Mouse (Mus musculus): ENCODE data around the gene 1810062G17Rik.

Gene 1810062G17Rik

DNA sequence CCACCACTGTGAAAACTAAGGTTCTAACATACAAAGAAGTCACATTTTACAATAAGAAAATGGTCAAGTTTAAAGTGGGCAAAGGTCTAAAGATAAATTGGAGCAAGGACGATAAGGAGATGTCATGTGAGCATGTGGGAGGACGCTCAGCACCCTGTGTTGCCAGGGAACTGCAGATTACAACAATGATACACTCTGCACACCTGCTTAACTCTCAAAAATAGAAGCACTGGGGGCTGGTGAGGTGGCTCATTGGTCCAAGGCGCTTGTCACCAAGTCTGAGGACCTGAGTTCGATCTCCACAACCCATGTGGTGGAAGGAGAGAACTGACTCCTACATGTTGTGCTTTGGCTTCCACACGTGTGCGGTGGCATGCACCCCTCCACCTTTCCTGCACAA is 35.8 kb downstream of the 1810062G17Rik start:
- DNase-seq = no peak

DNA sequence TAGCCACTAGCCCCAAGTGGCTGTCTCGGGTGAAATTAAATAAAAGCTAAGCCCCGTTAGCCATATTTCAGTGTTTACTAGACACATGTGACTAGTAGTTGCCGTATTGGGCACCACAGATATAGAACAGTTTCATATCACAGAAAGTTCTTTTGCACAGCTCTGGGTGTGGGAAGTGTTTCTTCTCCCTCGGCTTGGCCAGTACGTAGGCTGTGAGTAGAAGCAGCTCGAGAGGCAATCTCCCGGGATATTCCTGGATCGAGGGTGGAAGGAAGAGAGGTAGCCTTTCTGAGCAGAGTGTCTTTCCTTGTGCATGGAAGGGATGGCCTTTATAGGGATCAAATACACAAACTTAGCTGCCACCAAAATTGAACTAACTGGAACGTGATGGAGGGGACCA is 40.5 kb downstream of the 1810062G17Rik start:
- DNase-seq = no peak

DNA sequence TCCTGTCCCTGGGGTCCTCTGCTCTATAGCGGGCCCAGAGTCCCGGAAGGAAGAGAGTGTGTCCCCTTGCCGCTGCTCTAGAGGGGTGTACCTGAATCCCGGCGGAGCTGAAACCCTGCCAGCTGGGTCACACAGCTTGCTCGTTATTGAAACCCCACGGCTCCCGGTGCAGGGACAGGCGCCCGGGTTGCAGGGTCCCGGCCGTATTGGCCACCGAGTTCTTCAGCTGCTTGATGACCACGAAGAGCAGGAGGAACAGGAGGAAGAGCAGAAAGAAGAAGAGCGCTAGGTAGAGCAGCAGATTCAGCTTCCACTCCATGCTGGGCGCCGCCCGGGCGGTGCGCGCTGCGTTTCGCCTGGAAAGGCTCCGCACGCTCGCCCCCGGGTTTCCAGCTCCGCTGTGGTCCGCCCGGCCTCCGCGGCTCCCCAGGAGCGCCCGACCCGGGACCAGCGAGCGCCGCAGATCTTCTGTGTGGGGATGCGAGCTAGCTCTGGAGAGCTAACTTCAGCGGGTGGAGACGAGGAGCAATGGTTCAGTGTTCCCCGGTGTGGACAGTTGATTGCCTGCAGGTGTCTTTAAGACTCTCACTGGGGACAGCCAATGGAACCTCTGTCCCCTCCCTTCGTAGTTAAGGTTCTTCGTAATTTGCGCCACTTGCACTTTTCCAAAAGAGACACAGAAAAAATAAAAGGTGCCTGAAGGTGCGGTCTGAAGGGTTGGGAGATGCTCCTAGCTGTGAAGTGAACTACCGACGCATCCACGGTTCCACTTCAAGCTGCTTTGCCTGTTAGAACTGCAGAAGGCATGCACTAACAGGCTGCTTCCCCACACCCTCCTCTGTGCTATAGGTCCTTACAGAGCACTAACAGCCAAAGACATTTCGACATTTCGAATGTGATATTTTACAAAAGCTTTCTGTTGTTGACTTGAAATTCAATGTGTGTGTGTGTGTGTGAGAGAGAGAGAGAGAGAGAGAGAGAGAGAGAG is 45.6 kb downstream of the 1810062G17Rik start, which contains the start of gene Gm11549:
Gene Gm11549 (minus strand): TSS at position 741 of the 988 bp plus-strand sequence.
- no peak for DNase-seq

DNA sequence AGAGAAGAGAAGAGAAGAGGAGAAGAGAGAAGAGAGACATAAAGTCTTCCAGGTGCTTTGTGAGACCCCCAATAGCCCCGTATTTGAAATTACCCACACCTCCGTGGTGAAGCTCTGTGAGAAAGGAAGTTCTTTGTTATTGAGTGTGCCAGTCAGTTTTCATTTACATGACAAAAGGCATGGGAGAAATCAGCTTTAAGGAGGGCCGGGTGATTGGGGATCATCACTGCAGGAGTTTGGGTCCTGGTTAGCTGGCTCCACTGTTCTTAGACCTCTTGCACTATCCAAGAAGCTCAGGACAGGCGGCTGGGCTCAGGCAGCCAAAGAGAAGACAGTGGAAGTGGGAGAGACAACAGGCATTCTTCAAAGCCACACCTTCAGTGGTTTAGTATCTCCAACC is 46.4 kb downstream of the 1810062G17Rik start:
- no peak for DNase-seq

DNA sequence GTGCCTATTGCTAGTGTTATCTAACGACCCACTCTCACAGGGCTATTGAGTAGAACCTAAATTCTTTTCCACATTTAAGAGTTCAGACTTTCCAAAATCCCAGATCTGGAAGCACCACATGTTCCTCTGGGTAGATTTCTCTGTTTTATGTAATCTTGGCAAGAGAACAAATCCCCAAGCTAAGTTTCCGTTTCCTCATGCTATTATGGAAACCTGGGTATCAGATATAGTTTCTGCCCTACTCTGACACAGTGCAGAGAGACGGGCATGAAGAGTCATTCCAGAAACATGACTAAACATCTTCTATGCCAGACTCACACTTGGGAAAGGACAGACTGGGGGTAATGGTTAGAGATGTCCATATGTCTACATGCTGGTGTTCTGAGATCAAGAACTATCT is 48.7 kb downstream of the 1810062G17Rik start:
- no peak for DNase-seq

DNA sequence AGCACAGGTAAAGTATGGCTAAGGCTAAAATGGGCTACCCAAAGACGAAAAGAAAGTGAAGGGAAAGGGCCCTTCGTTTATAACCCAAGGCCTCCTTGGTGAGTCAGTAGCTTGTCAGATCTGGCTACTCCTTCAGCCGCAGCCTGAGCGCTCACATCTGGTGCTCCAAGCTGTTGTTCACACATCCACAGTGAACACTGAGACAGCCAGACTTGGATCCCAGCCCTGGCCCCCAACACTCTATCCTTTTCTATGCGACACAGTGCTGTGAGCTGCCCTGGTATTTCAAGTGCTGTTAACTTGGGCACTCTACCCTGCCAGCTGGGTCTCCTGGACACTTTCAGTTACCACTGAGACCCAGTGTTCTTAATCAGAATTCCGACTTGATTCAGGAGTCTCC is 54.6 kb downstream of the 1810062G17Rik start:
- DNase-seq = no peak

DNA sequence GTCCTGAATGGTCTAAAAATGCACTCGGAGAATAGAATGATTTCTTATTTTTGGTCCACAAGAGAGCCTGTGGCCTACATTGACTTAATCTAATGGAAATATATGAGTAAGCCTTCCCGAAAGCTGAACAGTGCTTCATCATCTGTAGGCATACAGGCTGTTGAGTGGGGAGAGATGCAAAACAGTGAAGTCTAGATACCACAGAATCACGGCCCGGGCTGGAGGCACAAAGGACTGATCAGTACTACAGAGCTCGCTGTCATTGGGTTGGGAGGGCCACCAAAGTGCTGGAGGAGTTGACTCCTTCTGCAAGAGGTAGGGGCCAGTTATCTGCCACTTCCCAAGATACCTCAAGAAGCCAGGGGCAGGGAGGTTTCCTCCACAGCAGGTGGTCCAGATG is 55.0 kb downstream of the 1810062G17Rik start:
- no peak for DNase-seq

DNA sequence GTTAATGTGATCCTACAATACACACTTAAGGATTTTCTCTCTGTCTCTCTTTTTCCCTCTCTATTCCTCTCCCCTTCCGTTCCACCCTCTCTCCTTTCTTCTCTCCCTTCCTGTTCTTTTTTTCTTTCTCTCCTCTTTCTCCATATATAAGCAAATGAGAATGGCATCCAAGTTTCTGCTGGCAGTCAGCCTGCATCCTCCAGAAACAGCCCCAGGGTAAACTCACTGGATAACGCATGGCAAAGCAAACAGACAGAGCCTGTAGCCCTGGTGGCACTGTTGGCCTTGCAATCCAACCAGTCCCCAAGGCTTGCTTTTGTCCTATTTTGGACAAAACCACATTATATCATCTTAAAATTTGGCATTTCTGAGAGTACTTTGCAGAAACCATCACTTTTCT is 55.5 kb downstream of the 1810062G17Rik start:
- no peak for DNase-seq

Measured in liver (tissue).